Mouse (Mus musculus): ENCODE data around the gene Msl2.

Msl2 gene

GRCm38 (mm10) chr9:101075091-101075581 lies 1.2 kb downstream of the Msl2 start:
- DNase-seq = peak; percentile 59

GRCm38 (mm10) chr9:101075694-101076093 lies 1.8 kb downstream of the Msl2 start:
- DNase-seq = no peak

GRCm38 (mm10) chr9:101076095-101076875 lies 2.4 kb downstream of the Msl2 start:
- DNase-seq = no peak

- DNase-seq = no peak
Observed at GRCm38 (mm10) chr9:101077486-101077885, 3.6 kb downstream of the Msl2 start.

GRCm38 (mm10) chr9:101078579-101078978 lies 4.7 kb downstream of the Msl2 start:
- DNase-seq = no peak

- peak; percentile 40 for DNase-seq
Observed at GRCm38 (mm10) chr9:101080046-101080685, 6.3 kb downstream of the Msl2 start.

- no peak for DNase-seq
Observed at GRCm38 (mm10) chr9:101083728-101084127, 9.8 kb downstream of the Msl2 start.

- DNase-seq = no peak
Observed at GRCm38 (mm10) chr9:101095425-101095824, 21.5 kb downstream of the Msl2 start.

- DNase-seq = no peak
Observed at GRCm38 (mm10) chr9:101096461-101096860, 22.6 kb downstream of the Msl2 start.

GRCm38 (mm10) chr9:101097542-101097941 lies 23.6 kb downstream of the Msl2 start:
- no peak for DNase-seq

GRCm38 (mm10) chr9:101099445-101099844 lies 25.5 kb downstream of the Msl2 start:
- DNase-seq = no peak

- no peak for DNase-seq
Observed at GRCm38 (mm10) chr9:101100163-101100562, 26.3 kb downstream of the Msl2 start.

- no peak for DNase-seq
Observed at GRCm38 (mm10) chr9:101101547-101101946, 27.6 kb downstream of the Msl2 start.

- no peak for DNase-seq
Observed at GRCm38 (mm10) chr9:101102288-101102687, 28.4 kb downstream of the Msl2 start.

GRCm38 (mm10) chr9:101104931-101105330 lies 31.0 kb downstream of the Msl2 start:
- DNase-seq = no peak

GRCm38 (mm10) chr9:101105735-101106134 lies 31.8 kb downstream of the Msl2 start:
- DNase-seq = no peak

- DNase-seq = no peak
Observed at GRCm38 (mm10) chr9:101107386-101107785, 33.5 kb downstream of the Msl2 start.

- DNase-seq = peak; percentile 59
Observed at GRCm38 (mm10) chr9:101110013-101110412, 36.1 kb downstream of the Msl2 start.

GRCm38 (mm10) chr9:101113317-101113716 lies 39.4 kb downstream of the Msl2 start:
- DNase-seq = no peak

- DNase-seq = no peak
Observed at GRCm38 (mm10) chr9:101114182-101114884, 40.4 kb downstream of the Msl2 start.

GRCm38 (mm10) chr9:101143635-101144034 lies 69.7 kb downstream of the Msl2 start:
- no peak for DNase-seq

- DNase-seq = no peak
Observed at GRCm38 (mm10) chr9:101152872-101153271, 79.0 kb downstream of the Msl2 start.
